Mouse (Mus musculus): ENCODE results near the gene Gfm2. TPM values are rescaled to one million over a fixed set of nuclear protein-coding genes. Genes with fewer than 3 reads are reported as not detected.

Gene Gfm2
- polyA plus RNA-seq, 1 experiment from 2014 or later, result 16.8 TPM

DNA sequence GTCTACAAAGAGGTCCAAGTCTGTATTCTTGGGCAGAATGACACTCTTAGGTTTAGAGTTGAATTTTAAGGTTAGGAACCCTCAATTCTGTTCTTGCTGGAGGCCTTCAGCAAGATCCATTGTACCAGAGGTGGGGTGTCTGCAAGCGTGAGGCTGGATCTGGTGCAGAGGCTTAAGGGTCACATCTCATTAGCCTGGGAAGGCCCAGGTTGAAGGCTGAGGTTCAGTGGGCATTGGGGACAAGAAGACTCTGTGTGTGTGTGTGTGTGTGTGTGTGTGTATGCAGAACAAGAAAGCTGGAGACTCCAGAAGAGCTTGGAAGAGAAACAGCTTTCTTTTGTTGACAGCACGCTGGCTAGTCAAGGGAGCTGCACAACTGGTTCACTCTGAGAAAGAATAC is 68.3 kb downstream of the Gfm2 start:
- Histone ChIP-seq H3K36me3 (ENCODE audit: control insufficient read depth, insufficient read depth) (no peaks in the 10 kb centered on the region), H3K4me3 (ENCODE audit: low read depth, low read length) (no peak overlapping the region), H3K4me2 (replicated peaks; ENCODE audit: low read depth) (no peak overlapping the region), H3K9ac (ENCODE audit: low read depth, low read length) (no peak overlapping the region), H3K4me1 (replicated peaks; ENCODE audit: control insufficient read depth, insufficient read depth, low read length) (peaks cover 4% of the 10 kb centered on the region; the same call in 1 of the 2 replicates), H3K27me3 (replicated peaks; ENCODE audit: control insufficient read depth, insufficient read depth, low read length) (no peaks in the 10 kb centered on the region), H3K9me3 (ENCODE audit: control insufficient read depth) (no peaks in the 10 kb centered on the region), H3K27ac (ENCODE audit: low read depth, low read length) (no peak overlapping the region; the same call in 1 of the 2 replicates)
- WGBS, result 91% methylated on average over 2 of the region's 2 CpGs
- no peak for ATAC-seq
- TF ChIP-seq CTCF (IDR thresholded peaks at IDR 0.05; ENCODE audit: low read depth), result no peak

GRCm38 (mm10) chr13:97207472-97208111 is 69.9 kb downstream of the Gfm2 start:
- Histone ChIP-seq H3K9ac (ENCODE audit: low read depth, low read length) (no peak overlapping the region), H3K4me2 (replicated peaks; ENCODE audit: low read depth) (no peak overlapping the region), H3K27ac (ENCODE audit: low read depth, low read length) (no peak overlapping the region), H3K36me3 (ENCODE audit: control insufficient read depth, insufficient read depth) (no peaks in the 10 kb centered on the region), H3K27me3 (replicated peaks; ENCODE audit: control insufficient read depth, insufficient read depth, low read length) (no peaks in the 10 kb centered on the region), H3K4me1 (replicated peaks; ENCODE audit: control insufficient read depth, insufficient read depth, low read length) (peaks cover 4% of the 10 kb centered on the region; the same call in 1 of the 2 replicates), H3K4me3 (ENCODE audit: low read depth, low read length) (no peak overlapping the region), H3K9me3 (ENCODE audit: control insufficient read depth) (no peaks in the 10 kb centered on the region)
- no peak for ATAC-seq
- no peak for TF ChIP-seq CTCF (IDR thresholded peaks at IDR 0.05; ENCODE audit: low read depth)
- 69% methylated on average over 7 of the region's 7 CpGs for WGBS

DNA sequence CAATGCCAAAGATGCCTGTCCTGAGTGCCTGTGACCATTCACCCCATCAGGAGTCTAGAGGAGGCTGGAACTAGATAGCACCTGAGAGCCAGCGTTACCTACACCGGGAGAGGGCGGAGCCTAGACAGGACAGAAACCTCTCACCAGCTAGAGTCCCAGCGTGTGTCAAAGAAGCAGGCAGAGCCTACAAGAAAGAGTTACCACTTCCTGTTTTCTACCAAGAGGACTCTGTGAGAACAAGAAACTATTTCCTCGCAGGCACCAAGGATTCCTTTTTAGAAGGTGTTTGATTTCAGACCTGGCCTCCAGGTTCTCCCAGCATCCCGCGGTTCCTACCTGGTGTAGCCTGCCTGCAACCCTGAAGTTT is 70.4 kb downstream of the Gfm2 start:
- H3K4me2 ChIP-seq (replicated peaks; ENCODE audit: low read depth), result no peak overlapping the region
- H3K27ac ChIP-seq (ENCODE audit: low read depth, low read length), result no peak overlapping the region; the same call in 1 of the 2 replicates
- WGBS, result 40% methylated on average over 7 of the region's 7 CpGs
- no peaks in the 10 kb centered on the region for H3K27me3 ChIP-seq (replicated peaks; ENCODE audit: control insufficient read depth, insufficient read depth, low read length)
- ATAC-seq, result no peak
- H3K9ac ChIP-seq (ENCODE audit: low read depth, low read length), result no peak overlapping the region
- no peak for TF ChIP-seq CTCF (IDR thresholded peaks at IDR 0.05; ENCODE audit: low read depth)
- H3K4me3 ChIP-seq (ENCODE audit: low read depth, low read length), result no peak overlapping the region
- no peaks in the 10 kb centered on the region for H3K36me3 ChIP-seq (ENCODE audit: control insufficient read depth, insufficient read depth)
- H3K9me3 ChIP-seq (ENCODE audit: control insufficient read depth), result no peaks in the 10 kb centered on the region
- H3K4me1 ChIP-seq (replicated peaks; ENCODE audit: control insufficient read depth, insufficient read depth, low read length), result peaks cover 4% of the 10 kb centered on the region; the same call in 1 of the 2 replicates

GRCm38 (mm10) chr13:97208500-97209010 is 70.8 kb downstream of the Gfm2 start:
- TF ChIP-seq CTCF (IDR thresholded peaks at IDR 0.05; ENCODE audit: low read depth), result no peak
- Histone ChIP-seq H3K27me3 (replicated peaks; ENCODE audit: control insufficient read depth, insufficient read depth, low read length) (no peaks in the 10 kb centered on the region), H3K4me1 (replicated peaks; ENCODE audit: control insufficient read depth, insufficient read depth, low read length) (peaks cover 4% of the 10 kb centered on the region; the same call in 1 of the 2 replicates), H3K36me3 (ENCODE audit: control insufficient read depth, insufficient read depth) (no peaks in the 10 kb centered on the region), H3K27ac (ENCODE audit: low read depth, low read length) (no peak overlapping the region; the same call in 1 of the 2 replicates), H3K9me3 (ENCODE audit: control insufficient read depth) (no peaks in the 10 kb centered on the region), H3K4me2 (replicated peaks; ENCODE audit: low read depth) (no peak overlapping the region), H3K9ac (ENCODE audit: low read depth, low read length) (no peak overlapping the region), H3K4me3 (ENCODE audit: low read depth, low read length) (no peak overlapping the region)
- 66% methylated on average over 3 of the region's 3 CpGs for WGBS
- no peak for ATAC-seq

- no peaks in the 10 kb centered on the region for H3K4me1 ChIP-seq (replicated peaks; ENCODE audit: control insufficient read depth, insufficient read depth, low read length)
- no peak overlapping the region for H3K27ac ChIP-seq (ENCODE audit: low read depth, low read length)
- no peaks in the 10 kb centered on the region for H3K36me3 ChIP-seq (ENCODE audit: control insufficient read depth, insufficient read depth)
- no peaks in the 10 kb centered on the region for H3K9me3 ChIP-seq (ENCODE audit: control insufficient read depth)
- no peak for ATAC-seq
- no peak overlapping the region for H3K4me2 ChIP-seq (replicated peaks; ENCODE audit: low read depth)
- no peak for TF ChIP-seq CTCF (IDR thresholded peaks at IDR 0.05; ENCODE audit: low read depth)
- no peak overlapping the region for H3K9ac ChIP-seq (ENCODE audit: low read depth, low read length)
- no peaks in the 10 kb centered on the region for H3K27me3 ChIP-seq (replicated peaks; ENCODE audit: control insufficient read depth, insufficient read depth, low read length)
- WGBS, result 73% methylated on average over 3 of the region's 3 CpGs
- H3K4me3 ChIP-seq (ENCODE audit: low read depth, low read length), result no peak overlapping the region
Measured at GRCm38 (mm10) chr13:97214583-97215268, 77.0 kb downstream of the Gfm2 start.

DNA sequence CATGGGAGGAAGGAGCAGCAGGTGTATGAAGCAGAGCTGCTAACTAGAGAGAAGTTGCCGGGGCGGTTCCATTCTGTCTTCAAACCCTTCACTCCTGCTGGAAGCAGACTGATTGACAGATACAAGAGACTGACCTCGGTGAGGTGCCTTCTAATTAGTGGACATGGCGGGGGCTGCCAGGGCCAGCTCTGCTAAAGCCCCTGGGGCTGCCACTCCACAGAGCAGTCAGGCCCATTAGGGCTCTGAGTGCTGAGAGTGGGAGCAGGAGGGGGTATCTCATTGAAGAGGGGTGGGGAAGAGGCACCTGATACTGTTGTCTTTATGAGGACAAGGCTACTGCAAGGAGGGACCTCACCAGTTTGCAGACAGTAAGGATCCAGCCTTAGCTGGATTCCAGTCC is 77.8 kb downstream of the Gfm2 start:
- H3K27ac ChIP-seq (ENCODE audit: low read depth, low read length), result no peak overlapping the region
- 65% methylated on average over 4 of the region's 4 CpGs for WGBS
- TF ChIP-seq CTCF (IDR thresholded peaks at IDR 0.05; ENCODE audit: low read depth), result no peak
- no peak overlapping the region for H3K4me3 ChIP-seq (ENCODE audit: low read depth, low read length)
- H3K4me2 ChIP-seq (replicated peaks; ENCODE audit: low read depth), result no peak overlapping the region
- no peaks in the 10 kb centered on the region for H3K27me3 ChIP-seq (replicated peaks; ENCODE audit: control insufficient read depth, insufficient read depth, low read length)
- H3K36me3 ChIP-seq (ENCODE audit: control insufficient read depth, insufficient read depth), result no peaks in the 10 kb centered on the region
- H3K4me1 ChIP-seq (replicated peaks; ENCODE audit: control insufficient read depth, insufficient read depth, low read length), result no peaks in the 10 kb centered on the region
- H3K9me3 ChIP-seq (ENCODE audit: control insufficient read depth), result no peaks in the 10 kb centered on the region
- no peak for ATAC-seq
- no peak overlapping the region for H3K9ac ChIP-seq (ENCODE audit: low read depth, low read length)

Measured in intestine, postnatal 0 days (tissue).